Mouse (Mus musculus): Measurements from ENCODE around the gene Zmynd19. TPM values are rescaled to one million over a fixed set of nuclear protein-coding genes. Genes with fewer than 3 reads are reported as not detected.

The Zmynd19 gene
- polyA plus RNA-seq, 1 experiment, result 3.2 TPM

GRCm38 (mm10) chr2:24996471-24996870 is 46.9 kb downstream of the Zmynd19 start:
- WGBS, result 95% methylated on average over 2 of the region's 2 CpGs
- H3K27ac ChIP-seq (ENCODE audit: insufficient read depth, low read depth, low read length), result no peak overlapping the region
- H3K36me3 ChIP-seq (ENCODE audit: control insufficient read depth, insufficient read depth, low read length), result peaks cover 16% of the 10 kb centered on the region
- no peaks in the 10 kb centered on the region for H3K4me1 ChIP-seq (ENCODE audit: control insufficient read depth, insufficient read depth, insufficient read length, low read length)
- H3K4me3 ChIP-seq (ENCODE audit: low read depth, low read length), result no peak overlapping the region
- no peaks in the 10 kb centered on the region for H3K27me3 ChIP-seq (ENCODE audit: control insufficient read depth, insufficient read depth, low read length)
- no peak for TF ChIP-seq CTCF (IDR thresholded peaks at IDR 0.05; ENCODE audit: extremely low read depth, insufficient read length, insufficient replicate concordance, low read depth, low read length)
- TF ChIP-seq POLR2A (IDR thresholded peaks at IDR 0.05; ENCODE audit: low read depth, low read length), result no peak

GRCm38 (mm10) chr2:25000544-25001235 is 51.1 kb downstream of the Zmynd19 start:
- peaks cover 14% of the 10 kb centered on the region for H3K36me3 ChIP-seq (ENCODE audit: control insufficient read depth, insufficient read depth, low read length)
- TF ChIP-seq POLR2A (IDR thresholded peaks at IDR 0.05; ENCODE audit: low read depth, low read length), result no peak
- TF ChIP-seq CTCF (IDR thresholded peaks at IDR 0.05; ENCODE audit: extremely low read depth, insufficient read length, insufficient replicate concordance, low read depth, low read length), result peak; percentile 37; the same call in 1 of the 2 replicates
- no peaks in the 10 kb centered on the region for H3K27me3 ChIP-seq (ENCODE audit: control insufficient read depth, insufficient read depth, low read length)
- WGBS, result 84% methylated on average over 3 of the region's 3 CpGs
- no peak overlapping the region for H3K27ac ChIP-seq (ENCODE audit: insufficient read depth, low read depth, low read length)
- no peaks in the 10 kb centered on the region for H3K4me1 ChIP-seq (ENCODE audit: control insufficient read depth, insufficient read depth, insufficient read length, low read length)
- H3K4me3 ChIP-seq (ENCODE audit: low read depth, low read length), result no peak overlapping the region

- Histone ChIP-seq H3K27ac (ENCODE audit: insufficient read depth, low read depth, low read length) (no peak overlapping the region), H3K4me1 (ENCODE audit: control insufficient read depth, insufficient read depth, insufficient read length, low read length) (no peaks in the 10 kb centered on the region), H3K4me3 (ENCODE audit: low read depth, low read length) (no peak overlapping the region), H3K27me3 (ENCODE audit: control insufficient read depth, insufficient read depth, low read length) (no peaks in the 10 kb centered on the region), H3K36me3 (ENCODE audit: control insufficient read depth, insufficient read depth, low read length) (peaks cover 4% of the 10 kb centered on the region; the same call in 1 of the 2 replicates)
- WGBS, result 88% methylated on average over 9 of the region's 9 CpGs
- TF ChIP-seq POLR2A (IDR thresholded peaks at IDR 0.05; ENCODE audit: low read depth, low read length) (no peak), CTCF (IDR thresholded peaks at IDR 0.05; ENCODE audit: extremely low read depth, insufficient read length, insufficient replicate concordance, low read depth, low read length) (no peak)
Observed at GRCm38 (mm10) chr2:25003946-25004786, 54.6 kb downstream of the Zmynd19 start.

- Histone ChIP-seq H3K27ac (ENCODE audit: insufficient read depth, low read depth, low read length) (no peak overlapping the region), H3K4me3 (ENCODE audit: low read depth, low read length) (no peak overlapping the region), H3K36me3 (ENCODE audit: control insufficient read depth, insufficient read depth, low read length) (peaks cover 4% of the 10 kb centered on the region; the same call in 1 of the 2 replicates), H3K4me1 (ENCODE audit: control insufficient read depth, insufficient read depth, insufficient read length, low read length) (no peaks in the 10 kb centered on the region), H3K27me3 (ENCODE audit: control insufficient read depth, insufficient read depth, low read length) (no peaks in the 10 kb centered on the region)
- 94% methylated on average over 1 of the region's 1 CpGs for WGBS
- TF ChIP-seq CTCF (IDR thresholded peaks at IDR 0.05; ENCODE audit: extremely low read depth, insufficient read length, insufficient replicate concordance, low read depth, low read length) (no peak), POLR2A (IDR thresholded peaks at IDR 0.05; ENCODE audit: low read depth, low read length) (no peak)
Observed at GRCm38 (mm10) chr2:25006767-25007166, 57.2 kb downstream of the Zmynd19 start.

GRCm38 (mm10) chr2:25008250-25008649 is 58.7 kb downstream of the Zmynd19 start:
- Histone ChIP-seq H3K36me3 (ENCODE audit: control insufficient read depth, insufficient read depth, low read length) (peaks cover under 1% of the 10 kb centered on the region; the same call in 1 of the 2 replicates), H3K4me3 (ENCODE audit: low read depth, low read length) (no peak overlapping the region), H3K27me3 (ENCODE audit: control insufficient read depth, insufficient read depth, low read length) (no peaks in the 10 kb centered on the region), H3K4me1 (ENCODE audit: control insufficient read depth, insufficient read depth, insufficient read length, low read length) (no peaks in the 10 kb centered on the region), H3K27ac (ENCODE audit: insufficient read depth, low read depth, low read length) (no peak overlapping the region)
- TF ChIP-seq POLR2A (IDR thresholded peaks at IDR 0.05; ENCODE audit: low read depth, low read length) (no peak), CTCF (IDR thresholded peaks at IDR 0.05; ENCODE audit: extremely low read depth, insufficient read length, insufficient replicate concordance, low read depth, low read length) (no peak)

Other genes starting within 250 kb of the Zmynd19 start
- 3.5 and 4.9 TPM in 2 replicates for gene Cacna1b, start 186.6 kb upstream of the Zmynd19 start, polyA plus RNA-seq (2012; rRNA removed)
- gene Ehmt1, start 30.2 kb upstream of the Zmynd19 start, polyA plus RNA-seq (2012; rRNA removed), result 21.0 and 32.2 TPM in 2 replicates
- gene Arrdc1, start 14.5 kb upstream of the Zmynd19 start, polyA plus RNA-seq (2012; rRNA removed), result 105 and 166 TPM in 2 replicates
- 4.1 and 7.1 TPM in 2 replicates for gene Dph7, start 12.6 kb downstream of the Zmynd19 start, polyA plus RNA-seq (2012; rRNA removed)
- 9.8 and 14.6 TPM in 2 replicates for gene Mrpl41, start 25.3 kb downstream of the Zmynd19 start, polyA plus RNA-seq (2012; rRNA removed)
- gene Pnpla7, start 26.2 kb downstream of the Zmynd19 start, polyA plus RNA-seq (2012; rRNA removed), result 7.4 and 20.5 TPM in 2 replicates
- gene Nsmf, start 104.6 kb downstream of the Zmynd19 start, polyA plus RNA-seq (2012; rRNA removed), result 93.0 and 100 TPM in 2 replicates
- gene Entpd8, start 130.5 kb downstream of the Zmynd19 start, polyA plus RNA-seq (2012; rRNA removed), result 149 and 281 TPM in 2 replicates
- 14.1 and 15.5 TPM in 2 replicates for gene Noxa1, start 145.4 kb downstream of the Zmynd19 start, polyA plus RNA-seq (2012; rRNA removed)
- 24.4 and 39.0 TPM in 2 replicates for gene Nrarp, start 231.0 kb downstream of the Zmynd19 start, polyA plus RNA-seq (2012; rRNA removed)
- 37.3 and 49.3 TPM in 2 replicates for gene Tor4a, start 247.1 kb downstream of the Zmynd19 start, polyA plus RNA-seq (2012; rRNA removed)

Measured in small intestine, adult 2 months (tissue).